Mouse (Mus musculus): Measurements from ENCODE around the gene Pum1.

- no peak for TF ChIP-seq CTCF (IDR thresholded peaks at IDR 0.05; ENCODE audit: control insufficient read depth, insufficient read depth, insufficient replicate concordance, low read depth, low read length)
- no peak for TF ChIP-seq POLR2A (IDR thresholded peaks at IDR 0.05; ENCODE audit: control insufficient read depth, low read depth, low read length)
These were observed 86.4 kb downstream of the Pum1 start for GRCm38 (mm10) chr4:130749566-130749965.
